In genomic region chr9:67546650-67547049, GRCm38 (mm10) we compare ENCODE assay signal across 26 mouse cellular contexts.
"Had no signal": no experiment of that assay in that cellular context is flagged by ENCODE, and none has a peak within 500 bp of the region (broad histone marks: within the 10 kb centered on the region; RNA-seq: fewer than 3 reads in every experiment).

No protein-coding gene starts in this region.

- H3K27me3 ChIP-seq: heart, embryonic 13.5 days; heart, embryonic 15.5 days; hindbrain, embryonic 13.5 days; hindbrain, embryonic 15.5 days; kidney, embryonic 15.5 days; limb, embryonic 13.5 days; limb, embryonic 15.5 days had no signal

- H3K4me3 ChIP-seq: heart, adult 2 months; heart, embryonic 13.5 days; heart, embryonic 15.5 days; hindbrain, embryonic 13.5 days; hindbrain, embryonic 15.5 days; kidney, embryonic 15.5 days; limb, embryonic 13.5 days; limb, embryonic 15.5 days; liver, embryonic 12.5 days had no signal

- H3K9ac ChIP-seq: heart, embryonic 13.5 days; heart, embryonic 15.5 days; hindbrain, embryonic 13.5 days; hindbrain, embryonic 15.5 days; kidney, embryonic 15.5 days; limb, embryonic 13.5 days; limb, embryonic 15.5 days; liver, embryonic 12.5 days; liver, embryonic 14.5 days had no signal

- ATAC-seq: hindbrain, postnatal 0 days; intestine, embryonic 16.5 days; liver, embryonic 12.5 days had no signal

- H3K27ac ChIP-seq: heart, adult 2 months; heart, embryonic 13.5 days; heart, embryonic 15.5 days; hindbrain, embryonic 13.5 days; hindbrain, embryonic 15.5 days; hindbrain, postnatal 0 days; kidney, embryonic 15.5 days; kidney, postnatal 0 days; limb, embryonic 13.5 days; limb, embryonic 15.5 days; liver, embryonic 12.5 days; liver, embryonic 14.5 days had no signal

- H3K4me1 ChIP-seq: liver, embryonic 12.5 days had no signal

- DNase-seq: gastrocnemius, postnatal 14 days; gastrocnemius, postnatal 36 days; heart, adult 2 months; heart, postnatal 14 days; heart, postnatal 36 days; kidney, adult 11 months; kidney, adult 2 months; kidney, adult 9 months; kidney, postnatal 14 days; kidney, postnatal 36 days; layer of hippocampus, adult 9-11 months; layer of hippocampus, postnatal 36 days; left cerebral cortex, postnatal 4 days had no signal

- H3K9me3 ChIP-seq: heart, embryonic 13.5 days; heart, embryonic 15.5 days; hindbrain, embryonic 13.5 days; hindbrain, embryonic 15.5 days; kidney, embryonic 15.5 days; limb, embryonic 13.5 days; limb, embryonic 15.5 days; liver, embryonic 12.5 days had no signal

- H3K4me2 ChIP-seq: heart, embryonic 11.5 days; heart, embryonic 13.5 days; heart, embryonic 15.5 days; hindbrain, embryonic 13.5 days; hindbrain, embryonic 15.5 days; kidney, embryonic 15.5 days; limb, embryonic 13.5 days; limb, embryonic 15.5 days; liver, embryonic 12.5 days had no signal

- H3K36me3 ChIP-seq: hindbrain, embryonic 13.5 days; hindbrain, embryonic 15.5 days; kidney, embryonic 15.5 days; liver, embryonic 12.5 days had no signal
